Mouse (Mus musculus) large intestine, adult 2 months (tissue): ENCODE data around the gene Gkn3. TPM values are rescaled to one million over a fixed set of nuclear protein-coding genes. Genes with fewer than 3 reads are reported as not detected.
A peak's percentile ranks its signal among the peaks of the same experiment; 100 is the strongest.

ENCODE experiments used
- DNase-seq: peaks from one replicate; pipeline ENCODE4 v3.0.0-alpha.2; 2012; ENCODE audit warnings: low read depth, low spot score
- WGBS: fragments of 180-500 bp; shearing (Covaris S2); methylation state at CpG from one replicate; pipeline ENCODE4 v1.1.7; 2018; 5-methylcytosine and 5-hydroxymethylcytosine counted together
- polyA plus RNA-seq: library from polyadenylated mRNA; depleted of rRNA; stranded (reverse); fragments of >200 nt; gene quantifications from 2 replicates; pipeline ENCODE4 v1.2.3, GENCODE M21; 2012; rRNA removed

Gene Gkn3
- polyA plus RNA-seq, result 1.2 and 1.7 TPM in 2 replicates

- DNase-seq, result no peak
- WGBS, result 21% methylated on average over 7 of the region's 7 CpGs
Observed at GRCm38 (mm10) chr6:87388877-87389276, at the start of gene Gkn3. TSS of gene Gkn3 (minus strand) at chr6:87388935.

DNA sequence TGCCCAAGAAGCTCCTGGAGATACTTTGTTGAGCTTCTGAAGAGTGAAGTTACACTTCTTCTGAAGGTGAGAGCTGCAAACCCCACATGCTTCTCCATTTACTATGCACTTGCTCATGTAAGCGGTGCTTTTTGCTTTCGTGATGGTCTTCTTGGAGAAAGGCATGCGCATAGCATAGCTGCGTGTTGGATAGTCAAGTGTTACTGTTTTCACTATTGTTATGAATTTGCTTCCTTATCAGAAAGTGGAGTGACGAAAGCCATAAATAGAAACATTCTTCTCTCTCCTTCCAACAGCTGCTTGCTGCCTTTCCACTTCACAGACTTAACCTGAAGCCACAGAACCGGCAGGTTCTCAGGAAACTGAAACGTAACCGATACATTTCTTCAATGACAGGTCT, 48.0 kb upstream of the Gkn3 start:
- no peak for DNase-seq
- WGBS, result 70% methylated on average over 8 of the region's 8 CpGs

GRCm38 (mm10) chr6:87435791-87436190, 47.1 kb upstream of the Gkn3 start:
- WGBS, result 66% methylated on average over 3 of the region's 3 CpGs
- no peak for DNase-seq

- WGBS, result 61% methylated on average over 7 of the region's 7 CpGs
- DNase-seq, result no peak
Observed at GRCm38 (mm10) chr6:87428487-87429044, 39.8 kb upstream of the Gkn3 start, which contains the start of gene Bmp10. TSS of gene Bmp10 (plus strand) at chr6:87428994.

DNA sequence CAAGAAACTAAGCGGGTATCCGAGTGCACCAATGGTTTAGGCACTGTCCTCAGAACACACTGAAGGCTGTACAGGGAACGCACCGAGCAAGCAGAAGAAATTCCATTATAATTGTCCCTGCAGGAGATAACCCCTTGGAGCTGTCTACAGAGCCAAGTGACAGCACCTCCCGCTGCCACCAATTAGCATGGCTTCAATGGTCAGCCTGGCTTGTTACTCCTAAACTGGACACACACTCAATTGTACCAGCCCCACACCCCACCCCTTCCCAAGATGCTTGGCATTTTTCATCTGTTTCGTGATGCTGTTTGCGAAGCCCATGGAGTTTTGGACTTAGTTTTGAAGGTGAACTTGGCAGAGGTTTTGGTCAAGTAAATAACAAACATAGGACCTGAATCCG, 38.9 kb upstream of the Gkn3 start:
- WGBS, result 83% methylated on average over 8 of the region's 8 CpGs
- no peak for DNase-seq

DNA sequence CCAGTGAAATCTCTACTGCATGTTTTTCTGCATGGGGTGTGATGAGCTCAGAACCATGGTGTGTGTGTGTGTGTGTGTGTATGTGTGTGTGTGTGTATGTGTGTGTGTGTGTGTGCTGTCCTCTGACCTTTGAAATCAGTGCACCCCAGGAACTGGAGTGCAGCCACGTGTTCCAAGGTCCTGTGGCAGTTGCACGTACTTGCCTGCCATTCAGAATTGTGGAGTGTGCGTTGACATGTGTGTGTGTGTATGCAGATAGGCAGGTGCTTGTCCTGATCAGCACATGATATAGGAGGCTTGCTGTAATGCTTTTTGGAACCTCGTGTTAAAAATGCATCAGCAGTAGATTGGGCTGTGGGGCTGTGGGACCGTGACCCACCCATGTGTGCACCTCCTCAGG, 38.2 kb upstream of the Gkn3 start:
- whole genome bisulfite sequencing, result 69% methylated on average over 5 of the region's 5 CpGs
- DNase-seq, result no peak

DNA sequence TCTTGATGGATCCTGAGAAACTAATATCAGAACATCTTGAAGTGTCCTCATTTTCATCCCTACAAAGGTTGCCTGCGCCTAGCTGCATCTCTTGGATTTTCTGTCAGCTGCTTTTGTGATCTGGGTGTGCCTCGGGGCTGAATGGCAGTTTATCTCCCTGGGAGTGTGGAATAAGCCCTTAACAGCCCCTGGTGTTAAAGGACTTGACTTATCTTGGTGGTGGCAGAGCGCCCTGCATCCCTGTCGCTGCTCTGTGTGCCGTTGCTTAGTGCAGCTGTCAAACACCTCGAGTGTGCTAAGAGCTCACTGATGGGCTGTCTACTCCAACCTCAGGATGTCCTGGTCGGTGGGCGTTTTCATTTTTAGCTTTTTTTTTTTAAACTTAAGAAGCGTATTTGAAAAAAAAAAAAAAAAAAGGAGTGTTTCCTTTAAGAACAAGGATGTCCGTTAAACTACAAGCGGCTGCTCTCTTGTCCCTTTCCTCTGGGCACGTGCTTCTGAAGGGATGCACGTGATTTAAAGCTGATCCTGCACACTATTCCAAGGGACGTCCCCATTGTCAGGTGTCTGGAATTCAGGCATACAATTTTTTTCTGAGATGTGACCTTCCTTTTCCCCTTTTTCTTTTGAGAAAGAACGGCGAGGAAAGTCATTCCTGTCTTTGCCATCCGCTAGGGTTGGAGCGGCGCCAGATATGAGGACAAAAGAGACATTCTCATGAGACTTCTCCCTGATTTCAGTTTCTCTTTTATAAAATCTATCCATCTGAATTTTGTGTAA, 35.5 kb upstream of the Gkn3 start:
- 53% methylated on average over 19 of the region's 19 CpGs for WGBS
- no peak for DNase-seq

DNA sequence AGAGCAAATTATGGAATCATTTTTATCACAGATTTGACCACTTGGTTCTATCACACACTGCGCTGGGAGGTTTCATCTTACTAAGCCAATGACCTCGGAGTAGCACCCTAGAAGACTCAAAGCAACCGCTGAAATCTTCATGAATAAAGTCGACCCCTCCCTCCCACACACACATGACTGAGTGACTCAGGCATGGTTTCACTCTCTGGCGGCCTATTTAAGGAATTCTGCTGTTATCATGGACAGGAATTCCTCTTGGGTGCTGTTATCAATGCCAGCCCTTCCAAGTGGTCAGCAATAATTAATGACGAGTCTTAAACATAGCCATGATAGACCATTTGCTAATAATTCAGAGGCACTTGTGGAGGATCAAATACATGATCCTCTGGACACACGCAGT, 33.6 kb upstream of the Gkn3 start:
- 75% methylated on average over 7 of the region's 7 CpGs for WGBS

DNA sequence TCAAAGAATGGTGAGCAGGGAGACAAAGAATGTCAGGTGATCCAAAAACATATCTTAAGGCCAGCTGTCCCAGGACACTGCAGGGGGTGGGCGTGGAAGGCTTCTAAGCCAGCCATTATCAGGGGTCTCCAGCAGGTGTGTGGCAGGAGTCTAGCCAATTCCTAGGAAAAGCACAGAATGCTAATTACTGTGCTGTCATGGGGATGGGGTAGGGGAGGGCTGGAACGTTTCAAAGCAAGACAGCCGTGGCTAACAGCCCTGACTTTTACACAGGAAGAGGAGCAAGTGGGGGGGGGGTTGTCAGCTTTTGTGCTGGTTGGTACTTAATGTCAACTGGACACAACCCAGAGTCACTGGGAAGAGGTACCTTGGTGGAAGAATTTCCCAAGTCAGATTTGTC, 23.3 kb upstream of the Gkn3 start:
- 33% methylated on average over 3 of the region's 3 CpGs for WGBS

More for the DNA sequence above, 33.6 kb upstream of the Gkn3 start:
- DNase-seq, result no peak

GRCm38 (mm10) chr6:87401456-87401855, 12.7 kb upstream of the Gkn3 start:
- 49% methylated on average over 6 of the region's 6 CpGs for WGBS
- DNase-seq, result no peak

More for the DNA sequence above, 23.3 kb upstream of the Gkn3 start:
- no peak for DNase-seq

- WGBS, result 69% methylated on average over 4 of the region's 4 CpGs
- no peak for DNase-seq
Observed at GRCm38 (mm10) chr6:87399886-87400566, 11.3 kb upstream of the Gkn3 start.

DNA sequence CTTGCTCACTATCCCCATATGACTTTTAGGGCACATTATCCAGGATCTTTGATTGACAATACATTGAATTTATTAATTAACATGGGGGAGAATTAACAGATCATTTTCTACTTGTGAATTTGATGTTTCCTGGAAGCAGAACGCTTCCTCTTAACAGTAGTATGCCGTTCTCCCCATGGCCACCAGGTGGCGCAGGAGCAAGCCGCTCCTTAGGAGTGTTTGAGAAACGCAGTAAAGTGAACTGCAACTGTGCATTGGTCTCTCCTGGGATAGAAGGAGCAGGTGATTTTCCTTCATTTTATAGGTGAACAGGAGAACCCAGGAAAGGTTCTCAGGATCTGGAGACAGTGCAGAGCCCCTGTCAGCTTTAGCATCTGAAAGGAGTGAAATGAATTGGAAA, 10.4 kb upstream of the Gkn3 start:
- peak; percentile 25 for DNase-seq
- WGBS, result 1% methylated on average over 5 of the region's 5 CpGs

GRCm38 (mm10) chr6:87394783-87395182, 6.0 kb upstream of the Gkn3 start:
- no peak for DNase-seq
- 78% methylated on average over 9 of the region's 9 CpGs for WGBS

- 45% methylated on average over 8 of the region's 8 CpGs for WGBS
- DNase-seq, result no peak
Observed at GRCm38 (mm10) chr6:87393466-87394205, 4.9 kb upstream of the Gkn3 start.

GRCm38 (mm10) chr6:87389455-87389989, 787 bp upstream of the Gkn3 start:
- WGBS, result 15% methylated on average over 5 of the region's 5 CpGs
- no peak for DNase-seq

DNA sequence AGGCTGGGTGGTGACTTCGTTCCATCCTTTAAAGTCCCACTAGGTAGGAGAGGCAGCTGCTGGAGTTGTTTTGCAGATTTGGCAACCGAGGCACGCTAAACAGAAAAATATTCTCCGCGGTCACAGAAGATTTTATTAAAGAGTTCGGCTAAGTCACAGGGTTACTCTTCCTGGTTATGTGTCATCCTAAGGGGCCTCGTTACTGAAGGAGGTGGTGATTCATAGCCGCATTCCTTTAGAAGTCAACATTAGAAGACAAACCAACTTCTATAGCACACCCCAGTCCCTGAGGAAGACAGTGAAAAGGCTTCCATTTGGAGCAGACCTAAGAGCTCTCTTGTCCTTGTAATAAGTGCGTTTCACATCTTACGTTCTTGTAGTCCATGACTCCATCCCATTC, 2.1 kb downstream of the Gkn3 start:
- DNase-seq, result no peak
- 76% methylated on average over 10 of the region's 10 CpGs for WGBS

GRCm38 (mm10) chr6:87386203-87386602, 2.5 kb downstream of the Gkn3 start:
- 11% methylated on average over 7 of the region's 7 CpGs for WGBS
- peak; percentile 27 for DNase-seq

GRCm38 (mm10) chr6:87384761-87385160, 4.0 kb downstream of the Gkn3 start:
- DNase-seq, result no peak
- 32% methylated on average over 6 of the region's 6 CpGs for WGBS

DNA sequence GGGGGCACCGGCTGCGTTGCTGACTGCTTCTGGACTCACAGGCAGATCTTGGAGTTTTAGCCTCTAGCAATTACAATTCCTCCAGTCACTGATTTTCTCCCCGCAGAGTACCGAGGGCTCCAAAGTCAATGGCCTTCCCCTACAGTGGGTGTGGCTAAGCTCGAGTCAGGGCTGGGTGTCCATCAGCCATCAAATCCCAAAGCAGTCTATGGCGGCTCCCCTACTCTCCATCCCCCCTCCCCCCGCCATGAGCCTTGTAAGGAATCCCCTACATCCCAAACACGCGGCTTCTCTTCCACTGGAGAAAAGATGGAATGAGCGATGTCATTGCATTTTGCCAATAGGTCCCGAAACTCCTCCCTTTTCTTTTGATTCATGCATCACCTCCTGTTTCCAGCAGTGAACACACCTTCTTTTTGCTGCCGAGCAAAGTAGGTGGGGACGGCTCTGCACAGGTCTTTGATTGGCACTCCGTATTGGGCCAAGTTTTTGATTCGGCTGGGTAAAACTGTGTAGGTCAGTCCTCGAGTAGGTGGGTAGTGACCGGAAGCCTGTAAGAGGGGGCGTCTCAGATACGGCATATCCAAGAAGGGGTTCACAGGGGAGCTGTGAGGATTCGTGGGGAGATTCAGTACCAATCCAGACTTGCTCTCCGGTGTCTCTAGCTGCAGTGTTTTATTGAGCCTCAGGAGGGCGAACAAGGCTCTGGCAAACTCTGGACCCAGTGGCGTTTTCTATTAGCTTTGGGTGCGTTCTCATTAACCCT, 4.6 kb downstream of the Gkn3 start:
- DNase-seq, result no peak
- 14% methylated on average over 24 of the region's 24 CpGs for WGBS
